Mouse (Mus musculus) left cerebral cortex, postnatal 14 days (tissue): Measurements from ENCODE around the gene Glra3. TPM values are rescaled to one million over a fixed set of nuclear protein-coding genes. Genes with fewer than 3 reads are reported as not detected.
A peak's percentile ranks its signal among the peaks of the same experiment; 100 is the strongest.

ENCODE experiments used
- DNase-seq, 2 experiments: peaks; one replicate each; pipeline ENCODE4 v3.0.0; 2021 to 2022; ENCODE audit warnings: low spot score in 2 of 2, mixed read lengths in 1 of 2
- intact Hi-C: fragments of 180-260 bp; cut with DNase I; formaldehyde crosslinking; loops from one replicate; pipeline ENCODE4 v1.15.1; 2025
- long read RNA-seq, 2 experiments: library from polyadenylated mRNA; stranded (forward); transcript quantifications; one replicate each; pipeline ENCODE4 v2.0.0; 2021
- total RNA-seq, 2 experiments: library from RNA; stranded (reverse); gene quantifications; 2 replicates each; pipeline ENCODE4 v1.2.3; 2021

The Glra3 gene
- 1 to 10 TPM; 8.1 to 8.7 TPM for total RNA-seq
- long read RNA-seq, experiment 1, full-length matches to known transcripts: 1 of 2 reads
- long read RNA-seq, experiment 1, partial matches to known transcripts: 0 of 2 reads
- long read RNA-seq, experiment 1, other reads (novel, unspliced or antisense): 1 of 2 reads
- long read RNA-seq, experiment 2, partial matches to known transcripts: 2 of 2 reads
- long read RNA-seq, experiment 2, other reads (novel, unspliced or antisense): 0 of 2 reads

GRCm38 (mm10) chr8:55939870-55940525 is at the start of gene Glra3:
Glra3 (plus strand) TSS chr8:55940460.
- intact Hi-C loops: no loop called here
- DNase-seq: peak; percentile 55 to 59

GRCm38 (mm10) chr8:55906848-55907247 is 33.4 kb upstream of the Glra3 start, which contains the start of gene Adam29:
Adam29 (minus strand) TSS chr8:55906948.
- intact Hi-C loops: no loop called here

GRCm38 (mm10) chr8:55940526-55940880 is 243 bp downstream of the Glra3 start:
- DNase-seq: no peak
- intact Hi-C loops: no loop called here

More at GRCm38 (mm10) chr8:55906848-55907247, 33.4 kb upstream of the Glra3 start, which contains the start of gene Adam29:
- DNase-seq: no peak

GRCm38 (mm10) chr8:55964759-55965320 is 24.6 kb downstream of the Glra3 start:
- intact Hi-C loops: no loop called here
- no peak for DNase-seq

- intact Hi-C loops: no loop called here
- DNase-seq: peak; percentile 34 to 54
Observed at GRCm38 (mm10) chr8:55997859-55998258, 57.6 kb downstream of the Glra3 start.

GRCm38 (mm10) chr8:56054324-56054723 is 114.1 kb downstream of the Glra3 start:
- intact Hi-C loops: no loop called here
- no peak for DNase-seq

GRCm38 (mm10) chr8:56063081-56063480 is 122.8 kb downstream of the Glra3 start:
- DNase-seq: peak in 1 of 2 experiments; percentile 45
- intact Hi-C loops: loop anchor here (2.0 kb wide), 1 partner anchor 420 kb away; no protein-coding TSS in a partner anchor

GRCm38 (mm10) chr8:56070486-56071254 is 130.4 kb downstream of the Glra3 start:
- no peak for DNase-seq
- intact Hi-C loops: no loop called here

GRCm38 (mm10) chr8:56083654-56084053 is 143.4 kb downstream of the Glra3 start:
- intact Hi-C loops: no loop called here
- no peak for DNase-seq

- no peak for DNase-seq
- intact Hi-C loops: no loop called here
Observed at GRCm38 (mm10) chr8:56094385-56094784, 154.1 kb downstream of the Glra3 start.

GRCm38 (mm10) chr8:56110296-56110695 is 170.0 kb downstream of the Glra3 start:
- no peak for DNase-seq
- intact Hi-C loops: no loop called here

- intact Hi-C loops: no loop called here
Observed at GRCm38 (mm10) chr8:56129357-56129756, 189.1 kb downstream of the Glra3 start.

GRCm38 (mm10) chr8:56150697-56151096 is 210.4 kb downstream of the Glra3 start:
- no peak for DNase-seq
- intact Hi-C loops: no loop called here

More at GRCm38 (mm10) chr8:56129357-56129756, 189.1 kb downstream of the Glra3 start:
- peak in 1 of 2 experiments; percentile 6 for DNase-seq

GRCm38 (mm10) chr8:56151574-56151973 is 211.3 kb downstream of the Glra3 start:
- intact Hi-C loops: no loop called here
- DNase-seq: no peak

- no peak for DNase-seq
- intact Hi-C loops: no loop called here
Observed at GRCm38 (mm10) chr8:56158966-56159365, 218.7 kb downstream of the Glra3 start.

Other genes starting within 250 kb of the Glra3 start
- not detected for gene Adam29, start 33.5 kb upstream of the Glra3 start, total RNA-seq